Comparison of ENCODE assay signal across 12 mouse cellular contexts in the genomic region with DNA sequence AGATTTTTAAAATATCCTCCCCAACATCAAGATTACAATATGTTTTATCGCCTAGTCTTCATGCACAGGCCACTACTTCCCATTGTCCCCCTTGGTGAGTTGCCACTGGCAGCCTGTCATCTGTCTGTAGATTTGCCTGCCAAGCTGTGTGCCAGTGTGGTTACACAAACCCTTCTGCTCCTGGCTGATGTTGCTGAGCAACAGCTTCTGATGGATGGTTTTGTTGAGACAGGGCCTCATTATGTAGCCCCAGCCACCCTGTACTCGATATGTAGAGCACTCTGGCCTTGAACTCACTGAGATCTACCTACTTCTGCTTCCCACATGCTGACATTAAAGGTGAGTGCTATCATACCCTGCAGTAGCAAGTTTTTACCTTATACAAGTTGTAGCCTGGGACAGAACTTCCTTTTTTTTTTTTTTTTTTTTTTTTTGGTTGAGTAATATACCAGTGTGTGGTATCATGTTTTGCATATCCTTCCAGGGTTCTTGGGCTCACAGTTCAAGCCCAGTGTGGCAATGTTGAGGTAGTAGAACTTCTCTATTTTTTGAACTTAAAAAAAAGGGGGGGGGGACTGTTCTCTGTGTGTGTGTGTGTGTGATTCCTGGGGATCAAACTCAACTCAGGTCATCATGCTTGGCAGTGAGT. TPM values are rescaled to one million over a fixed set of nuclear protein-coding genes. Genes with fewer than 3 reads are reported as not detected.
A peak's percentile ranks its signal among the peaks of the same experiment; 100 is the strongest.
DNase-seq lines count a peak whose midpoint lies in the region; ATAC-seq lines count a peak whose summit lies in the region.
"Had no signal": no experiment of that assay in that cellular context is flagged by ENCODE, and none has a peak within 500 bp of the region (broad histone marks: within the 10 kb centered on the region; RNA-seq: fewer than 3 reads in every experiment).

No protein-coding gene starts in this region.

- no peak overlapping the region for H3K4me2 ChIP-seq in forebrain, embryonic 14.5 days (ENCODE audit: low read length)
- no peak overlapping the region for H3K4me2 ChIP-seq in forebrain, embryonic 12.5 days
- no peak overlapping the region for H3K4me2 ChIP-seq in intestine, embryonic 16.5 days (ENCODE audit: low read depth, low read length)

- H3K9me3 ChIP-seq in forebrain, embryonic 14.5 days (replicated peaks; ENCODE audit: control insufficient read depth, low read length) = no peaks in the 10 kb centered on the region
- H3K9me3 ChIP-seq in forebrain, embryonic 12.5 days = no peaks in the 10 kb centered on the region
- no peaks in the 10 kb centered on the region for H3K9me3 ChIP-seq in intestine, embryonic 16.5 days (ENCODE audit: control insufficient read depth, low read length)

- peak; percentile 60; the same call in 1 of the 2 replicates for ATAC-seq in forebrain, embryonic 14.5 days
- ATAC-seq in forebrain, embryonic 12.5 days (ENCODE audit: low FRiP score) = no peak
- ATAC-seq in intestine, embryonic 16.5 days = peak; percentile 32; the same call in 1 of the 2 replicates

- no peak overlapping the region for H3K4me3 ChIP-seq in forebrain, embryonic 14.5 days (ENCODE audit: low read depth, low read length)
- no peak overlapping the region for H3K4me3 ChIP-seq in forebrain, embryonic 12.5 days (replicated peaks)
- no peak overlapping the region for H3K4me3 ChIP-seq in intestine, embryonic 16.5 days (ENCODE audit: low read length)

- 65% methylated on average over 2 of the region's 2 CpGs for WGBS in forebrain, embryonic 14.5 days
- WGBS in forebrain, embryonic 12.5 days = 88% methylated on average over 2 of the region's 2 CpGs
- WGBS in intestine, embryonic 16.5 days = 84% methylated on average over 2 of the region's 2 CpGs

- H3K4me1 ChIP-seq in forebrain, embryonic 14.5 days (ENCODE audit: control insufficient read depth, insufficient read depth, low read length) = no peaks in the 10 kb centered on the region
- H3K4me1 ChIP-seq in forebrain, embryonic 12.5 days = no peaks in the 10 kb centered on the region
- no peaks in the 10 kb centered on the region for H3K4me1 ChIP-seq in intestine, embryonic 16.5 days (ENCODE audit: control insufficient read depth, insufficient read depth, low read length)

- peaks cover 32% of the 10 kb centered on the region for H3K36me3 ChIP-seq in forebrain, embryonic 14.5 days (ENCODE audit: control insufficient read depth, insufficient read depth, low read length)
- peaks cover 35% of the 10 kb centered on the region for H3K36me3 ChIP-seq in forebrain, embryonic 12.5 days (replicated peaks)
- peaks cover 3% of the 10 kb centered on the region; the same call in 1 of the 2 replicates for H3K36me3 ChIP-seq in intestine, embryonic 16.5 days (ENCODE audit: control insufficient read depth, insufficient read depth, low read length)
- peaks cover 12% of the 10 kb centered on the region for H3K36me3 ChIP-seq in splenic B cell, adult 2 months (ENCODE audit: control insufficient read depth, insufficient read depth, low read length, poor library complexity, severe bottlenecking)

- peak; percentile 56 for DNase-seq in forebrain, embryonic 14.5 days (ENCODE audit: low spot score)
- peak; percentile 41 to 44 for DNase-seq in right cerebral cortex, postnatal 10 days (ENCODE audit: low spot score in 2 of 2)
- DNase-seq in right cerebral cortex, postnatal 25 days = no peak
- peak; percentile 86 for DNase-seq in splenic B cell, adult 2 months (ENCODE audit: low read depth, low spot score)
- DNase-seq in kidney, postnatal 14 days = no peak
- DNase-seq in right cerebral cortex, postnatal 36 days (ENCODE audit: low spot score in 2 of 2) = no peak
- DNase-seq: lung, adult 18-20 months had no signal

- no peaks in the 10 kb centered on the region for H3K27me3 ChIP-seq in forebrain, embryonic 14.5 days (replicated peaks; ENCODE audit: control insufficient read depth, insufficient read depth, low read length)
- H3K27me3 ChIP-seq in forebrain, embryonic 12.5 days = no peaks in the 10 kb centered on the region
- H3K27me3 ChIP-seq in intestine, embryonic 16.5 days (replicated peaks; ENCODE audit: control insufficient read depth, insufficient read depth, low read length) = no peaks in the 10 kb centered on the region
- H3K27me3 ChIP-seq in splenic B cell, adult 2 months (ENCODE audit: control insufficient read depth, insufficient read depth, low read length, poor library complexity, severe bottlenecking) = no peaks in the 10 kb centered on the region

- no peak overlapping the region for H3K9ac ChIP-seq in forebrain, embryonic 14.5 days (ENCODE audit: low read length)
- H3K9ac ChIP-seq in forebrain, embryonic 12.5 days = no peak overlapping the region
- H3K9ac ChIP-seq in intestine, embryonic 16.5 days (ENCODE audit: low read depth, low read length) = no peak overlapping the region

- no peak overlapping the region for H3K27ac ChIP-seq in forebrain, embryonic 14.5 days (ENCODE audit: low read depth, low read length)
- no peak overlapping the region for H3K27ac ChIP-seq in forebrain, embryonic 12.5 days
- no peak overlapping the region for H3K27ac ChIP-seq in intestine, embryonic 16.5 days (ENCODE audit: low read length)
- H3K27ac ChIP-seq: kidney, postnatal 0 days had no signal

RNA-seq across cellular contexts. Expression of gene Hsh2d, which starts 5.8 kb away (rescaled TPM):
- not detected in 2 replicates for polyA plus RNA-seq in forebrain, embryonic 14.5 days (2014; fragmentation: Nextera tagmentation; extraction: Ambion mirVana)
- not detected in 2 replicates for polyA plus RNA-seq in forebrain, embryonic 12.5 days (2016; fragmentation: Nextera tagmentation; extraction: Ambion mirVana)
- polyA plus RNA-seq in intestine, embryonic 16.5 days (2015; fragmentation: Nextera tagmentation; extraction: Ambion mirVana) = 2.5 and 2.7 TPM in 2 replicates
- polyA plus RNA-seq: neural tube, embryonic 14.5 days had no signal

RNA-seq across cellular contexts. Expression of gene Rab8a, which starts 22.7 kb away (rescaled TPM):
- 85.6 and 86.7 TPM in 2 replicates for polyA plus RNA-seq in forebrain, embryonic 14.5 days (2014; fragmentation: Nextera tagmentation; extraction: Ambion mirVana)
- polyA plus RNA-seq in forebrain, embryonic 12.5 days (2016; fragmentation: Nextera tagmentation; extraction: Ambion mirVana) = 121 and 127 TPM in 2 replicates
- 177 and 178 TPM in 2 replicates for polyA plus RNA-seq in intestine, embryonic 16.5 days (2015; fragmentation: Nextera tagmentation; extraction: Ambion mirVana)

RNA-seq across cellular contexts. Expression of gene Cib3, which starts 29.0 kb away (rescaled TPM):
- not detected in 2 replicates for polyA plus RNA-seq in forebrain, embryonic 14.5 days (2014; fragmentation: Nextera tagmentation; extraction: Ambion mirVana)
- not detected in 2 replicates for polyA plus RNA-seq in forebrain, embryonic 12.5 days (2016; fragmentation: Nextera tagmentation; extraction: Ambion mirVana)
- not detected in 2 replicates for polyA plus RNA-seq in intestine, embryonic 16.5 days (2015; fragmentation: Nextera tagmentation; extraction: Ambion mirVana)
- polyA plus RNA-seq: kidney, postnatal 0 days; neural tube, embryonic 14.5 days; stomach, embryonic 16.5 days had no signal

RNA-seq across cellular contexts. Expression of gene Gm11034, which starts 29.8 kb away (rescaled TPM):
- polyA plus RNA-seq in forebrain, embryonic 14.5 days (2014; fragmentation: Nextera tagmentation; extraction: Ambion mirVana) = not detected in 2 replicates
- polyA plus RNA-seq in forebrain, embryonic 12.5 days (2016; fragmentation: Nextera tagmentation; extraction: Ambion mirVana) = not detected in 2 replicates
- not detected in 2 replicates for polyA plus RNA-seq in intestine, embryonic 16.5 days (2015; fragmentation: Nextera tagmentation; extraction: Ambion mirVana)
- polyA plus RNA-seq: kidney, postnatal 0 days; neural tube, embryonic 14.5 days; stomach, embryonic 16.5 days had no signal

RNA-seq across cellular contexts. Expression of gene Fam32a, which starts 35.9 kb away (rescaled TPM):
- 87.4 and 92.9 TPM in 2 replicates for polyA plus RNA-seq in forebrain, embryonic 14.5 days (2014; fragmentation: Nextera tagmentation; extraction: Ambion mirVana)
- 78.2 and 87.0 TPM in 2 replicates for polyA plus RNA-seq in forebrain, embryonic 12.5 days (2016; fragmentation: Nextera tagmentation; extraction: Ambion mirVana)
- 71.7 and 76.3 TPM in 2 replicates for polyA plus RNA-seq in intestine, embryonic 16.5 days (2015; fragmentation: Nextera tagmentation; extraction: Ambion mirVana)

Comparison
In these comparisons a context has a peak if more than half of its experiments do, and no peak if none do; other contexts are left out.
1. DNase-seq: peak in forebrain, embryonic 14.5 days (single experiment), right cerebral cortex, postnatal 10 days (2 of 2) and splenic B cell, adult 2 months (single experiment); none in right cerebral cortex, postnatal 25 days (single experiment), kidney, postnatal 14 days (single experiment) and right cerebral cortex, postnatal 36 days (0 of 2).